9 mouse cellular contexts compared by ENCODE assay signal in genomic region chr6:94596761-94597485, GRCm38 (mm10).
A peak's percentile ranks its signal among the peaks of the same experiment; 100 is the strongest.
DNase-seq lines count a peak whose midpoint lies in the region; ATAC-seq lines count a peak whose summit lies in the region.
"Had no signal": no experiment of that assay in that cellular context is flagged by ENCODE, and none has a peak within 500 bp of the region (broad histone marks: within the 10 kb centered on the region; RNA-seq: fewer than 3 reads in every experiment).

No protein-coding gene starts in this region.

- 56% methylated on average over 10 of the region's 10 CpGs for WGBS in hindbrain, embryonic 12.5 days
- 56% methylated on average over 10 of the region's 10 CpGs for WGBS in hindbrain, embryonic 16.5 days
- WGBS in heart, embryonic 15.5 days, result 55% methylated on average over 10 of the region's 10 CpGs

- DNase-seq in testis, postnatal 10 days (ENCODE audit: low spot score), result peak; percentile 60
- no peak for DNase-seq in testis, postnatal 14 days (ENCODE audit: low spot score)
- peak; percentile 48 for DNase-seq in thymus, postnatal 25 days
- no peak for DNase-seq in frontal cortex, postnatal 14 days (ENCODE audit: low spot score in 2 of 2)

- ATAC-seq in hindbrain, embryonic 12.5 days (ENCODE audit: low FRiP score), result no peak
- ATAC-seq in hindbrain, embryonic 16.5 days, result no peak
- no peak for ATAC-seq in heart, embryonic 15.5 days (replicated peaks; ENCODE audit: insufficient number of reproducible peaks, insufficient read depth, low FRiP score, low read depth)
- no peak for ATAC-seq in granulocyte monocyte progenitor cell, adult 5-6 weeks (replicated peaks; ENCODE audit: poor library complexity, severe bottlenecking)

- H3K9me3 ChIP-seq in hindbrain, embryonic 12.5 days (replicated peaks), result no peaks in the 10 kb centered on the region
- H3K9me3 ChIP-seq in hindbrain, embryonic 16.5 days (ENCODE audit: control insufficient read depth, low read length), result no peaks in the 10 kb centered on the region
- H3K9me3 ChIP-seq in heart, embryonic 15.5 days (replicated peaks), result no peaks in the 10 kb centered on the region
- H3K9me3 ChIP-seq: neural tube, embryonic 12.5 days had no signal

- no peak overlapping the region for H3K27ac ChIP-seq in hindbrain, embryonic 12.5 days
- H3K27ac ChIP-seq in hindbrain, embryonic 16.5 days (ENCODE audit: low read depth, low read length), result no peak overlapping the region
- peak overlapping the region; percentile 46 for H3K27ac ChIP-seq in heart, embryonic 15.5 days
- H3K27ac ChIP-seq: neural tube, embryonic 12.5 days had no signal

- no peak overlapping the region for H3K4me3 ChIP-seq in hindbrain, embryonic 12.5 days
- H3K4me3 ChIP-seq in hindbrain, embryonic 16.5 days (ENCODE audit: low read length), result no peak overlapping the region
- no peak overlapping the region for H3K4me3 ChIP-seq in heart, embryonic 15.5 days
- H3K4me3 ChIP-seq: neural tube, embryonic 12.5 days had no signal

- H3K4me2 ChIP-seq in hindbrain, embryonic 12.5 days (replicated peaks), result no peak overlapping the region
- H3K4me2 ChIP-seq in hindbrain, embryonic 16.5 days (ENCODE audit: low read length), result no peak overlapping the region
- no peak overlapping the region for H3K4me2 ChIP-seq in heart, embryonic 15.5 days
- H3K4me2 ChIP-seq: neural tube, embryonic 12.5 days had no signal

- 0 out of 2 replicates have a peak overlapping the region, but pooled peaks have one; percentile 13 for H3K9ac ChIP-seq in hindbrain, embryonic 12.5 days
- H3K9ac ChIP-seq in hindbrain, embryonic 16.5 days (ENCODE audit: low read depth, low read length), result no peak overlapping the region
- H3K9ac ChIP-seq in heart, embryonic 15.5 days, result no peak overlapping the region
- H3K9ac ChIP-seq: neural tube, embryonic 12.5 days had no signal

- H3K4me1 ChIP-seq in hindbrain, embryonic 12.5 days, result peaks cover 20% of the 10 kb centered on the region
- H3K4me1 ChIP-seq in hindbrain, embryonic 16.5 days (ENCODE audit: control insufficient read depth, insufficient read depth, low read depth, low read length), result peaks cover 4% of the 10 kb centered on the region; the same call in 1 of the 2 replicates
- H3K4me1 ChIP-seq in heart, embryonic 15.5 days (replicated peaks), result peaks cover 75% of the 10 kb centered on the region

- H3K27me3 ChIP-seq in hindbrain, embryonic 12.5 days, result no peaks in the 10 kb centered on the region
- no peaks in the 10 kb centered on the region for H3K27me3 ChIP-seq in hindbrain, embryonic 16.5 days (replicated peaks; ENCODE audit: control insufficient read depth, insufficient read depth, low read length)
- H3K27me3 ChIP-seq in heart, embryonic 15.5 days, result no peaks in the 10 kb centered on the region
- H3K27me3 ChIP-seq: neural tube, embryonic 12.5 days had no signal

- 0 out of 2 replicates have a peak, but pooled peaks cover 6% of the 10 kb centered on the region for H3K36me3 ChIP-seq in hindbrain, embryonic 12.5 days
- 0 out of 2 replicates have a peak, but pooled peaks cover 3% of the 10 kb centered on the region for H3K36me3 ChIP-seq in hindbrain, embryonic 16.5 days (ENCODE audit: control insufficient read depth, insufficient read depth, low read length)
- H3K36me3 ChIP-seq in heart, embryonic 15.5 days, result no peaks in the 10 kb centered on the region

Comparison
In these comparisons a context has a peak if more than half of its experiments do, and no peak if none do; other contexts are left out.
1. DNase-seq: peak in testis, postnatal 10 days (single experiment) and thymus, postnatal 25 days (single experiment); none in testis, postnatal 14 days (single experiment) and frontal cortex, postnatal 14 days (0 of 2).